Mouse (Mus musculus): ENCODE results near the gene Ccr2. TPM values are rescaled to one million over a fixed set of nuclear protein-coding genes. Genes with fewer than 3 reads are reported as not detected.
A peak's percentile ranks its signal among the peaks of the same experiment; 100 is the strongest.
"Not testable (repeated sequence)": the region's sequence is repeated elsewhere in the genome, so short reads cannot be mapped to it uniquely, and the experiment has no call there.

Ccr2 gene
- total RNA-seq, 2 experiments from 2014 or later = 1,272 to 1,632 TPM

GRCm38 (mm10) chr9:124113777-124114176 is 12.0 kb downstream of the Ccr2 start:
- no peak for ATAC-seq (ENCODE audit: poor library complexity, severe bottlenecking)

GRCm38 (mm10) chr9:124118489-124118888 is 16.7 kb downstream of the Ccr2 start:
- ATAC-seq (ENCODE audit: poor library complexity, severe bottlenecking) = peak; percentile 92

- ATAC-seq (ENCODE audit: poor library complexity, severe bottlenecking) = peak; percentile 58
These were observed 19.8 kb downstream of the Ccr2 start, which contains the start of gene Ccr5 for GRCm38 (mm10) chr9:124121387-124122184. Gene Ccr5, plus strand, starts transcription at chr9:124121543.

GRCm38 (mm10) chr9:124125576-124125975 is 23.8 kb downstream of the Ccr2 start:
- peak; percentile 20; the same call in 1 of the 2 replicates for ATAC-seq (ENCODE audit: poor library complexity, severe bottlenecking)

- peak; percentile 76 for ATAC-seq (ENCODE audit: poor library complexity, severe bottlenecking)
These were observed 24.6 kb downstream of the Ccr2 start for GRCm38 (mm10) chr9:124126373-124126772.

- no peak for ATAC-seq (ENCODE audit: poor library complexity, severe bottlenecking)
These were observed 25.7 kb downstream of the Ccr2 start for GRCm38 (mm10) chr9:124127412-124127811.

- ATAC-seq (ENCODE audit: poor library complexity, severe bottlenecking) = peak; percentile 72
These were observed 26.6 kb downstream of the Ccr2 start for GRCm38 (mm10) chr9:124128379-124128778.

- ATAC-seq (ENCODE audit: poor library complexity, severe bottlenecking) = not testable (repeated sequence)
These were observed 31.1 kb downstream of the Ccr2 start for GRCm38 (mm10) chr9:124132899-124133298.

GRCm38 (mm10) chr9:124134919-124135318 is 33.2 kb downstream of the Ccr2 start:
- not testable (repeated sequence) for ATAC-seq (ENCODE audit: poor library complexity, severe bottlenecking)

GRCm38 (mm10) chr9:124137619-124138018 is 35.9 kb downstream of the Ccr2 start:
- ATAC-seq (ENCODE audit: poor library complexity, severe bottlenecking) = no peak

- peak; percentile 54 for ATAC-seq (ENCODE audit: poor library complexity, severe bottlenecking)
These were observed 36.5 kb downstream of the Ccr2 start for GRCm38 (mm10) chr9:124138055-124138775.

- ATAC-seq (ENCODE audit: poor library complexity, severe bottlenecking) = peak; percentile 97
These were observed 41.9 kb downstream of the Ccr2 start for GRCm38 (mm10) chr9:124143678-124144077.

GRCm38 (mm10) chr9:124146307-124146706 is 44.6 kb downstream of the Ccr2 start:
- peak; percentile 29; the same call in 1 of the 2 replicates for ATAC-seq (ENCODE audit: poor library complexity, severe bottlenecking)

Other genes with a start within 250 kb of the Ccr2 start
- gene Xcr1, start 239.9 kb upstream of the Ccr2 start, total RNA-seq (2015) = 0.16 TPM in 1 of 2 replicates, not detected in the other
- gene Xcr1, start 239.9 kb upstream of the Ccr2 start, total RNA-seq (2017) = 0.18 and 0.33 TPM in 2 replicates
- 119 and 127 TPM in 2 replicates for gene Ccr1, start 133.3 kb upstream of the Ccr2 start, total RNA-seq (2015)
- gene Ccr1, start 133.3 kb upstream of the Ccr2 start, total RNA-seq (2017) = 94.4 and 94.8 TPM in 2 replicates
- 0.23 and 1.0 TPM in 2 replicates for gene Ccr1l1, start 123.5 kb upstream of the Ccr2 start, total RNA-seq (2015)
- gene Ccr1l1, start 123.5 kb upstream of the Ccr2 start, total RNA-seq (2017) = 0.33 TPM in 1 of 2 replicates, not detected in the other
- 15.1 and 20.7 TPM in 2 replicates for gene Ccr3, start 80.0 kb upstream of the Ccr2 start, total RNA-seq (2015)
- 22.2 and 28.5 TPM in 2 replicates for gene Ccr3, start 80.0 kb upstream of the Ccr2 start, total RNA-seq (2017)
- 7.1 and 7.6 TPM in 2 replicates for gene Ccr5, start 19.6 kb downstream of the Ccr2 start, total RNA-seq (2015)
- gene Ccr5, start 19.6 kb downstream of the Ccr2 start, total RNA-seq (2017) = 2.5 and 3.5 TPM in 2 replicates
- 12.0 and 14.1 TPM in 2 replicates for gene 2010315B03Rik, start 210.7 kb downstream of the Ccr2 start, total RNA-seq (2015)
- 21.0 and 22.2 TPM in 2 replicates for gene 2010315B03Rik, start 210.7 kb downstream of the Ccr2 start, total RNA-seq (2017)